Mouse (Mus musculus) gastrocnemius, postnatal 36 days (tissue): ENCODE results near the gene Strbp. TPM values are rescaled to one million over a fixed set of nuclear protein-coding genes. Genes with fewer than 3 reads are reported as not detected.
"Not testable (repeated sequence)": the region's sequence is repeated elsewhere in the genome, so short reads cannot be mapped to it uniquely, and the experiment has no call there.

Source experiments
- DNase-seq, 2 experiments: peaks; one replicate each; pipeline ENCODE4 v3.0.0; 2022
- intact Hi-C: fragments of 180-260 bp; cut with DNase I; formaldehyde crosslinking; loops from one replicate; pipeline ENCODE4 v1.15.1; 2025
- total RNA-seq, 2 experiments: library from RNA; stranded (reverse); gene quantifications; 2 replicates each; pipeline ENCODE4 v1.2.3; 2021

Strbp gene
- total RNA-seq, 2 experiments from 2014 or later = 19.2 to 20.7 TPM

GRCm38 (mm10) chr2:37531639-37532038 lies 172.0 kb downstream of the Strbp start:
- intact Hi-C loops = no loop called here
- DNase-seq = no peak

DNA sequence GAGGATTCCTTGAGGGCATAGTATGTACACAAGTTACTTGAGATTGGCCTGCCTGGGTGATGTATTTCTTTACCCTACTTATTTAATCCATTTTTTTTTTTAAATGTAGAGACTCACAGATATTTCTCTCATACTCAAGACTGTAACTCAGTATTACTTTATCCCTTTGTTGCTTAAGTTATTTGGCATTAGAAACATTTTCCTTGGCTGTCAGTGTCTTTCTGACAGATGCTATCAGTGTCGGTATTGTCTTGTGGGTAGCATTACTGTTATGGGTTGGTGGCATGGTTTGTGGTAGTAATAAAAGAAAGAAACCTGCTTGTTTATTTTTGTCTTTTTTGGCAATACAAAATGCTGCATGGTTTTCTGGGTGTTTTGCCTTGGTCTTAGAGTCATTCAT lies 172.9 kb downstream of the Strbp start:
- intact Hi-C loops = no loop called here
- DNase-seq = no peak

DNA sequence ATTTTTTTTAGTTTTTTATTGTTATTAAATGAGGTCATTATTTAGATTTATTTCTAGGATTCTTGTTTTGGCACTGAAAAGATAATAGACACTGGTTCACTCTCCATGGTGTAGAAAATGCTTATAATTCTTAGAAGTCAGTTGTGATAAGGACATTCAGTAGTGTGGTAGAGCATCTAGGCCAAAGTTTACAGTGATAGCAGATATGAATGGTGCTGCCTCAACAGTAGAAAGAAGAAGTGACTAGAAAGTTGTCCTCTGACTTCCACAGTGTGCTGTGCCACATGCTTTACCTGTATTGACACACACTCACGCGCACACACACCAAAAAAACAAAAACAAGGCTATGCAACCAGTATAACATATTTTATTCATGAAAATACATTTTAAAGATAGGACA lies 174.3 kb downstream of the Strbp start:
- no peak for DNase-seq
- intact Hi-C loops = no loop called here

DNA sequence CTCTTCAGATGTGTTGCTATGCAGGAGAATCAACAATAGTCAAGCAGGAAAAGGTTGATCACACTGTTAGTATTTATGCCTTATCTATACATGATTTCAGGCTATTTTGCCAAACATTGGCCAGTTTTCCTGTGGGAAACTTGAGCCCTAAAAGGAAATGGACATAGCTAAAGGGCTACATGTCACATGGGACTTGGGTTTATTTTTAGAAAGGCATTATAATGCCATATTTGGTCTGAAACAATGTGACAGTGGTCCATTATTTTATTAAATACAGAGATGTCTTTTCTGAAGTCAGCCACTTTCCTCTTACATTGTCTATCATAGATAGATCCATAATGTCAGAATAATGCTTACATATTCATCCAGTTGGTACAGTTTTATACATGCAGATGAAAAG lies 176.1 kb downstream of the Strbp start:
- intact Hi-C loops = no loop called here
- DNase-seq = no peak

GRCm38 (mm10) chr2:37519286-37519640 lies 184.4 kb downstream of the Strbp start:
- intact Hi-C loops = no loop called here
- DNase-seq = no peak

- intact Hi-C loops = no loop called here
- DNase-seq = no peak
Observed at GRCm38 (mm10) chr2:37518561-37519285, 184.9 kb downstream of the Strbp start.

- intact Hi-C loops = no loop called here
- no peak for DNase-seq
Observed at GRCm38 (mm10) chr2:37516922-37517462, 186.7 kb downstream of the Strbp start.

DNA sequence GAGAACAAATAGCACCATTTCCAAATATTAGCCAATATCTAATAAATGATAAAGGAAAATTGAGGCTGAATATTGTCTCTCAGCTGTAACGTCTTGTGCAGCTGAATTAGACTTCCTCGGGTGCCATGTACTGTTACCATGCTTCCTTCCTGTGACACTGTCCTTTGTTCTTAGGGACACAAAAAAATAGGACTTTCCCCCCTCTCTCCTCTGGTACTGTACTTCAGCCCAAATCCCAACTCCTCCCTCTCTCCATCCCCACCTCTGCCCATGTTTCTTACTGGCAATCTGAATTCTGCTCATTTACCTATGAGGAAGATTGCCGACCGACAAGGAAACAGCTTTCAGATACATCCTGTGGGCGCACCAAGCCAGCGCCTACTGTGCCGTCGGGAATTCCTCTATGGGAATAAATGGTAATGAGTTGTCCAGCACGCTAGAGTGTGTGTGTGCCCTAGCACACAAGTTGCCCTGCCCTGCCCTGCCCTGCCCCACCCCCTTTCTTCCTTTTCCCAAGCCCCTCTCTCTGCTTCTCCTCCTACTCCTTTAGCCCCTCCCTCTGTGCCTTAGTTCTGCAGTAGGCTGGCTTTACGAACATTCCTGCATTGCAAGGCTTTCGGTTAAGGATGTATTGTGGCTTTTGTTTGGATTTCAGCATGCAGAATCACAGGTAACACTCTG lies 187.5 kb downstream of the Strbp start, which contains the start of gene Gpr21:
Gpr21 (plus strand) TSS at position 303 of the 681 bp plus-strand sequence.
- no peak for DNase-seq
- intact Hi-C loops = no loop called here

- DNase-seq = no peak
- intact Hi-C loops = no loop called here
Observed at GRCm38 (mm10) chr2:37511134-37511901, 192.3 kb downstream of the Strbp start.

- intact Hi-C loops, DNase-seq: not testable (repeated sequence)
Observed at GRCm38 (mm10) chr2:37505856-37506255, 197.8 kb downstream of the Strbp start.

- DNase-seq = no peak
- intact Hi-C loops = no loop called here
Observed at GRCm38 (mm10) chr2:37497321-37497720, 206.3 kb downstream of the Strbp start.

DNA sequence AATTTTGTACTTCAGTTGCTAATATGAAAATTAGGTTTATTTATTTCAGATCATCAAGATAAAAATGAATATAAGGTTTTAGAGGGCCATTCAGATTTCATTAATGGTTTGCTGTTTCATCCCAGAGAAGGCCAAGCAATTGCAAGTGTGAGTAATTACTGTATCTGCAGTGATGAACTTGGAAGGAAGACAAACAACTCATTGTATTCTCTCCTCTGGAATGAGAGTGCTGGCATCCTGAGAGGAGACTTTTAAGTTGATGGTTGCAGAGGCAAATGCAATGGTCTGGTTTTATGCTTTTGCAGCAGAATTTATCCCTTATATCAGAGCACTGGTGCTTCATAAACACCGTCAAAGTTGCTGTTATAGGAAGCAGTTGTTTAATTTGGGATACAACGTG lies 214.7 kb downstream of the Strbp start:
- DNase-seq = no peak
- intact Hi-C loops = no loop called here

DNA sequence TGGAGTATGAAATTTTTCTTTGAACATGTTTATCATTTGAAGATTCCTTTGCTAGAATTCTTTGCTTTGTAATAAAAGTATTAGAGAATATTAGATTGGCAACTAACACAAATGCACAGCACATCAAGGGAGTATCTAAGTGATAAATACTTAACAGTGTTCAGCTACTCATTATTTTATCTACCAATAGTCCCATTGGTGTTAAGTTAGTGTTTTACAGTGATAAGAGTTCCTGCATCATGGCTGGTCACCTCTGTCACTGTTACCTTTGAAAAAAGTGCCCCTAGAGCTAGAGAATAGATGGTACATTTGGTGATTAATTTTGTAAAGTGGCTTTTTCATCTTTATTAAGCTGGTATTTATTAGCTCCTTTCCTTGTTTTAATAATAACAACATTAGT lies 217.3 kb downstream of the Strbp start:
- intact Hi-C loops = no loop called here
- no peak for DNase-seq

DNA sequence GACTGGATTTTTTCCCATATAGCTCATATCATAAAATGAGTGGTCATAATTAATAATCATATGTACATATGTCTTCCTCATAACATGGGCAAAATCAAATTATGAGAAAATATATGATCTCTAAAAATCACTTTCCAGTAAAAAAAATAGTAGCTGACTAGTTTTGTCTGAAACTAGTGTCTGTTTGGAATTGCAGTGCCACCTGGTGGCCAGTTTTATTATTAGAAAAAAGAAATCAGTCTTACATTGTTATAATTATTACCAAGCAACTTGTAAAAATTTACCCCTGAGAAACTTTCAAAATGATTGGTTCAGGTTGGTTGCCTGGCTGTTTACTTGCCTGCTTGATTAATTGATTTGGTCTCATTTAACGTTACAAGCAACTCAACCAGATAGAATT lies 218.3 kb downstream of the Strbp start:
- no peak for DNase-seq
- intact Hi-C loops = loop anchor here (2.0 kb wide), 1 partner anchor 105 kb away; no protein-coding TSS in a partner anchor

DNA sequence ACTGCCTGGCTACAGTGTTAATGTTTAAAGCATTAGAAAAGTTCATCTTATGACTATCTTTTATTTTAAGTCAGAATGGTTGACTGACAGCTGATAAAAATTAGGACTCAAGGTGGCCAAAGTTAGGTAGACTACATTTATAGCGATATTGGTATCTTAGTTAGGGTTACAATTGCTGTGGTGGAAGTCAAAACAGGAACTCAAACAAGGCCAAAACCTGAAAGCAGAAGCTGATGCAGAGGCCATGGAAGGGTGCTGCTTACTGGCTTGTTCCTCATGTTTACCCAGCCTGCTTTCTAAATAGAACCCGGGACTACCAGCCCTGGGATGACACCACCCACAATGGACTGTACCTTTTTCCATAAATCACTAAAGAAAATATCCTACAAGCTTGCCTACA lies 219.5 kb downstream of the Strbp start:
- DNase-seq = no peak
- intact Hi-C loops = loop anchor here (2.0 to 5.0 kb wide), 2 partner anchors 82 to 103 kb away; no protein-coding TSS in a partner anchor

GRCm38 (mm10) chr2:37480039-37480438 lies 223.6 kb downstream of the Strbp start:
- DNase-seq = no peak
- intact Hi-C loops = loop anchor here (5.0 kb wide), 1 partner anchor 78 kb away; no protein-coding TSS in a partner anchor

GRCm38 (mm10) chr2:37479559-37479958 lies 224.1 kb downstream of the Strbp start:
- intact Hi-C loops = no loop called here
- DNase-seq = no peak

GRCm38 (mm10) chr2:37466266-37466665 lies 237.4 kb downstream of the Strbp start:
- intact Hi-C loops = no loop called here
- no peak for DNase-seq

DNA sequence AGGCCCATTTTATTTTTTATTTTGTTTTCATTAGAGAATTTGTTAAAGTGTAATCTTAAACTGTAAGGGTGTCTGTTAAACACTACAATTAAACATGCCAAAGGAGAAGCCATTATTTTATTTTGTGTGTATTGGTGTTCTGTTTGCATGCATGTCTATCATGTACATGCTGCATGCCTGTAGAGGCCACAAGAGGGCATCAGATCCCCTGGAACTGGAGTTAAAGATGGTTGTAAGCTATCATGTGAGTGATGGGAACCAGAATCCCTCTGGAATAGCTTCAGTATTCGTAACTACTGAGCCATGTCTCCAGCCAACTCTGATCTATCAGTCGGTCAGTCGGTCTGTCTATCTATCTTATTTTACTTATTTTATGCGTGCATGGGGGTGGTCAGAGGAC lies 243.0 kb downstream of the Strbp start:
- no peak for DNase-seq
- intact Hi-C loops = no loop called here

GRCm38 (mm10) chr2:37452376-37452760 lies 251.3 kb downstream of the Strbp start:
- intact Hi-C loops = no loop called here
- DNase-seq = no peak
